In the genomic region with DNA sequence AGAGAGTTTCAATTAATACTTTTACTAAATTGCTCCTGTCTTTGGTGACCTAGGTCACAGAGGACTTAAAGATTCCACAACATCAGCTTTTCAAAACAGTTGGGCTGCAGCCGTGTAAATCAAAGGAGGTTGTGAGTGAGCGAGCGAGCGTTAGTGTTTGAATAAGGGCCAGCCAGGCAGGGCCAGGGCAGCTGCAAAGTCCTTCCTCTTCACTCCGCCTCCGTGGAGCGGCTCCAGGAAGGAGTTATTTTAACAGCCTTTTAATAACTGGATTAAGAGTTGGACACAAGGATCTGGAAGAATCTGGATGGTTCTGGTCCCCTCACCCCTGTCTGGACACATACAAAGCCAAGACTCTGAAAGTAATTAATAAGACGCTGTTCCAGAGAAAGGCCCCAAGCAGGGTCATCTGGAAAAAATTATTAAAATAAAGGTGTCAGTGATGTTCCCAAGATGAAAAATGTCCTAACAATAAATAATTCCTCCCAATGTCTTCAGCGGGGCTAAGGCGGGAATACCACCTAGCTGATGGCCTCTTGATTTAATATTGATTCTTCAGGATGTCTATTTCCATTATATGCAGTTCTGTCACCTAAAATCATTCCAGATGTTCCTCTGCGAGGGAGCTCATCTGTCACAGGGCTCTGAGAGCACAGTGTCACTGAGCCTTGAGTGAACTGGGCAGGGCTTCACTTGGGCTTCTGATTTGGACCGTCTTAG, we compare ENCODE assay signal across 10 mouse cellular contexts.
DNase-seq lines count a peak whose midpoint lies in the region; ATAC-seq and TF ChIP-seq lines count a peak whose summit lies in the region.
"Had no signal": no experiment of that assay in that cellular context is flagged by ENCODE, and none has a peak within 500 bp of the region (broad histone marks: within the 10 kb centered on the region; RNA-seq: fewer than 3 reads in every experiment).

No protein-coding gene starts in this region.

- H3K9me3 ChIP-seq in lung, embryonic 14.5 days (ENCODE audit: low read depth, low read length) = no peaks in the 10 kb centered on the region

- DNase-seq in adrenal gland, postnatal 25 days = peak; percentile 30
- DNase-seq in embryo, embryonic 9.5 days (ENCODE audit: extremely low spot score) = peak; percentile 38
- DNase-seq in heart, postnatal 4 days = peak; percentile 61
- peak; percentile 92 for DNase-seq in lung, embryonic 14.5 days
- DNase-seq in cerebellum, adult 2 months = no peak
- no peak for DNase-seq in right cerebral cortex, adult 2 months (ENCODE audit: low spot score in 2 of 2)
- DNase-seq in frontal cortex, adult 2 months (ENCODE audit: extremely low spot score in 1 of 2, low spot score in 1 of 2) = no peak
- DNase-seq in c-Kit-positive CD71-positive TER-119-positive erythroid progenitor cells, embryonic 14.5 days (ENCODE audit: low spot score) = no peak

- ATAC-seq in lung, embryonic 14.5 days (ENCODE audit: insufficient read depth) = peak; percentile 64

- no peak for TF ChIP-seq CTCF in lung, embryonic 14.5 days (IDR thresholded peaks at IDR 0.05; ENCODE audit: low read depth)
- TF ChIP-seq CTCF in cerebellum, adult 2 months (IDR thresholded peaks at IDR 0.05; ENCODE audit: borderline replicate concordance, insufficient read depth, low read depth, low read length) = no peak

- TF ChIP-seq POLR2A in cerebellum, adult 2 months (IDR thresholded peaks at IDR 0.05; ENCODE audit: borderline replicate concordance, insufficient read depth, low read length) = no peak

- H3K27me3 ChIP-seq in lung, embryonic 14.5 days (ENCODE audit: insufficient read depth, low read length) = no peaks in the 10 kb centered on the region
- no peaks in the 10 kb centered on the region for H3K27me3 ChIP-seq in cerebellum, adult 2 months (ENCODE audit: control insufficient read depth, insufficient read depth, low read length)

- H3K4me1 ChIP-seq in lung, embryonic 14.5 days (ENCODE audit: insufficient read depth) = peaks cover 23% of the 10 kb centered on the region
- H3K4me1 ChIP-seq in cerebellum, adult 2 months (ENCODE audit: control insufficient read depth, insufficient read depth, low read length) = no peaks in the 10 kb centered on the region

- no peak overlapping the region for H3K9ac ChIP-seq in lung, embryonic 14.5 days

- no peak overlapping the region for H3K4me3 ChIP-seq in lung, embryonic 14.5 days (ENCODE audit: low read depth, low read length)
- no peak overlapping the region for H3K4me3 ChIP-seq in cerebellum, adult 2 months (replicated peaks; ENCODE audit: insufficient read depth, low read depth, low read length)
- H3K4me3 ChIP-seq: erythroblast, embryonic 14.5 days; myocyte had no signal

- peak overlapping the region; percentile 94 for H3K27ac ChIP-seq in lung, embryonic 14.5 days (ENCODE audit: low read depth)
- no peak overlapping the region for H3K27ac ChIP-seq in cerebellum, adult 2 months (ENCODE audit: insufficient read depth, low read length)

- WGBS in lung, embryonic 14.5 days = 11% methylated on average over 12 of the region's 12 CpGs
- WGBS in cerebellum, adult 2 months = 46% methylated on average over 12 of the region's 12 CpGs

- no peaks in the 10 kb centered on the region for H3K36me3 ChIP-seq in lung, embryonic 14.5 days (ENCODE audit: insufficient read depth)

- no peak overlapping the region for H3K4me2 ChIP-seq in lung, embryonic 14.5 days

Comparison
In these comparisons a context has a peak if more than half of its experiments do, and no peak if none do; other contexts are left out.
1. DNase-seq: peak in adrenal gland, postnatal 25 days (single experiment), embryo, embryonic 9.5 days (single experiment), heart, postnatal 4 days (single experiment) and lung, embryonic 14.5 days (single experiment); none in cerebellum, adult 2 months (0 of 2), right cerebral cortex, adult 2 months (0 of 2), frontal cortex, adult 2 months (0 of 2) and c-Kit-positive CD71-positive TER-119-positive erythroid progenitor cells, embryonic 14.5 days (single experiment).